Mouse (Mus musculus): Measurements from ENCODE around the gene Zfp9. TPM values are rescaled to one million over a fixed set of nuclear protein-coding genes. Genes with fewer than 3 reads are reported as not detected.
A peak's percentile ranks its signal among the peaks of the same experiment; 100 is the strongest.

Gene Zfp9
- 10 to 100 TPM; 16.7 to 19.2 TPM for total RNA-seq (2021)

GRCm38 (mm10) chr6:118478957-118479708 is at the start of gene Zfp9:
Gene Zfp9, minus strand, starts transcription at chr6:118479320.
- DNase-seq, result peak; percentile 82 to 86

GRCm38 (mm10) chr6:118520668-118521067 is 41.5 kb upstream of the Zfp9 start:
- DNase-seq, result no peak

DNA sequence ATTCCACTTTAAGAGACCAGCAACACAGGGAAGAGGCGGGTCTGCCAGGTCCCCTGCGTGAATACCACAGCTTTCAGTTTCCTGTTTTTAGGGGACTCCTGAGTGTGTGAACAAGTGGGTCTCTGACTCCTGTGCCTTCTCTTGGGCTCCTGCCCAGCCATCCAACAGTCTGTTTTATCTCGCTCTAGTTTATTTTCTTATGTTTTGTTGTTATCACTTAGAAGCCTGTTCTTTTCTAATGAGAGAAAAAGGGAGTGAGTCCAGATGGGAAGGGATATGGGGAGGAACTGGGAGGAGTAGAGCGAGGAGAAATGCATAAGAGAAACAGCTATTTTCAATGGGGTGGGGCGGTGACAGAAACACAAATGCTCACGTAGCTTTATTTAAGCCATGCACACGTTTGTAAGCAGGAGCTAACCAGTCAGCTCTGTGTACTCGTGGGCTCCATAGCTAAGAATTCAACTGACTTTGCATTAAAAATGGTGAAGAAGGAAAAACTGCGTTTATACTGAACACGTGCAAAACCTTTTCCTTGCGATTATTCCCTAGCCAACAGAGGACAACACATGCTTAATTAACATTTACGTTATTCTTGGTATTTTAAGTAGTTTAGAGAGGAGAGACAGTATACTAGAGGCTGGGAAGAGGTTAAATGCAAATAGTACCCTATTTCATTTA is 34.4 kb upstream of the Zfp9 start:
- DNase-seq, result no peak

GRCm38 (mm10) chr6:118499010-118499409 is 19.9 kb upstream of the Zfp9 start:
- no peak for DNase-seq

DNA sequence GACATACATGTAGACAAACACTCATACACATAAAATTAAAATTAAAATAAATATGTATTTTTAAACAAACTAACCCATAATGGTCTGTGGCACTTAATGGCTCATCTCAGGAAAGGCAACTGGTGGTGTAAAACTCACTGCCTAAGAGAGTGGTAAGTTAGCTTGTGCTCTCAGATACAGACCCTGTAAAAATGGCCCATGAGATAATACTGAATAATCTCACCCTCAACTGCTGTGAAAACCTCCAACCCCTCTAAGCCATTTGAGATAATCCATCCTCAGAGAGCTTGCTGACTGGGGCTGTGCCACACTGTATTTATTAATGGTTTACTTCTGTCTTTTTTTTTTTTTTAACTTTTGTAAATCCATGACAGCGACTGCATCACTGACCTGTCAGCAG is 3.0 kb upstream of the Zfp9 start:
- DNase-seq, result no peak

DNA sequence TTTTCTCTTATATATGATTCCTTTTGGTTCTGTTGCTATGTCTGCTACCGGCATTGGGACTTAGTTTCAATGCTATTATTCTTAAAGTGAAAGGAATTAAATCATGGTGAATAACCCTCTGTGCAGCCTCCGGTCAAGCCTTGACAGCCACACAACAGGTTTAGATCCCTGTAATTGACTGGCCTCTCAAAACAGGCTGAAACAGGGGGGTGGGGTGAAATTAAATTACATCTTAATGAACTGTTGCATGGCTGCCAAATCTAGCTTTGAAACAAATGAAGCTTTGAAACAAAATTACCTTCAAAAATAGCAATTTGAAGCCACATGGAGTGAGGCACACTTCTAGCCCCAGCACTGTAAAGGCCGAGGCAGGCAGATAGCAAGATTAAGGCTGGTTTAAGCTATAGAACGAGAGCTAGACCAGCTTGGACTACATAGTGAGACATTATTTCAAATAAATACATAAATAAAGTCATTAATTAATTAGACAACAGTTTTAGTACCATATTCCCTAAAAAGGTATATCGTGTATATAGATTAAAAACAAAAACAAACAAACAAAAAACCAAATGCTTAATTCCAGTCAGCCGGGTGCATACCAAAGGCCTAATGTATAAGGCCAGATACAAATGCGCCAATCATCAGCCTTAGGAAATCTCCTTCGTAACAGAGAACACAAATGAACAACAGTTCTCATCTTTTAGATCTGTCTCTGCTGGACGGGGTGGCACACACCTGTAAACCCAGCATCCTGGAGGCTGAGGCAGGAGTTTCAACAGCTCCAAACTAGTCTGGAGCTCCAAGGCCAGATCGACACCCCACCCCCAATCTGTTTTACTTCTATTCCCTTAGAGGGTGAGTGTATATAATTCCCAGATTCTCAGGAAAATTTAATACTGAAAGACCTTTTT is 990 bp downstream of the Zfp9 start:
- DNase-seq, result no peak

DNA sequence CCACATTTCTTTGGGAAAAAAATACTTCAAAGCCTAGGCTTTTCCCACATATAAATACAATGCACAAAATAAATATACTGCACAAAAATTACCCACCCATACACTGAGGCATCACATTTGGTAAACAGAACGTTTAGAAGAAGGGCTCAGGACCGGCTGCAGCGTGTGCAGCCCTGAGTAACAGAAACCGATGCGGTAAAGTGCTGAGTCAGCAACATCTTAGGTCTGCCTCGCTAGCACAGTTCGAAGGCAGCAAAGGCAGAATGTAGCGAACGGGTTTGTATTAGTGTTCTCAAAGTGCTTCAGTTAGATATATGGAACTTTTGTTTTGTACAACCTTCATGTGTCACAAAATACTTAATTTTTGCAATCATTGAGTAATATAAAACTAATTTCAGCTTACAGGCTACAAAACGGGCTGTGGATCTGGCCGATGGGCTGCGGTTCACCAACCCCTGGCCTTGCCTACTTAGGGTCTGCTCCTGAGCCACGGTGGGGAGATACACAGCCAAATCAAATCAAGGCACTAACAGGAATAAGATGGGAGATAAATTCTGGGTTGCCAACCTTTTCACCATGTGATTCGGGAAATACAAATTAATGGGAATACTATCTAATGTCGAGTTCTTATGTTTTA is 16.9 kb downstream of the Zfp9 start:
- DNase-seq, result no peak

DNA sequence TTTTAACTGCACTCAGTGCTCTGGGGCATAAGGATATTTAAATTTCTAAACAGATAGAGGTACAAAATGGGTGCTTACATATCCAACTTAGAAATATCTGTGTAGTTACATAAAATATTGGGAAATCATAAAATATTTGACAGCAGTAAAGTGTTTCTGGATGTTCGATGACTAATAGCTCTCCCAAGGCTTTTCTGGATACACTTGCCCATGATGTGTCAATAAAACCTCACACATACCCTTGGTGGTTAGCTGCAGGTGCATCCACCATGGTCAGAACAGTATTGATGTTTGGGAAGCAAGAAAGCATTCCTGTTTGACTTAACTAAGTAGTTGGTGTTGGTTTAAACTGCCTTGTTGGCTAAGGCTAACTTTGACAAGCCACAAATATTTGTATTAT is 21.4 kb downstream of the Zfp9 start:
- no peak for DNase-seq

DNA sequence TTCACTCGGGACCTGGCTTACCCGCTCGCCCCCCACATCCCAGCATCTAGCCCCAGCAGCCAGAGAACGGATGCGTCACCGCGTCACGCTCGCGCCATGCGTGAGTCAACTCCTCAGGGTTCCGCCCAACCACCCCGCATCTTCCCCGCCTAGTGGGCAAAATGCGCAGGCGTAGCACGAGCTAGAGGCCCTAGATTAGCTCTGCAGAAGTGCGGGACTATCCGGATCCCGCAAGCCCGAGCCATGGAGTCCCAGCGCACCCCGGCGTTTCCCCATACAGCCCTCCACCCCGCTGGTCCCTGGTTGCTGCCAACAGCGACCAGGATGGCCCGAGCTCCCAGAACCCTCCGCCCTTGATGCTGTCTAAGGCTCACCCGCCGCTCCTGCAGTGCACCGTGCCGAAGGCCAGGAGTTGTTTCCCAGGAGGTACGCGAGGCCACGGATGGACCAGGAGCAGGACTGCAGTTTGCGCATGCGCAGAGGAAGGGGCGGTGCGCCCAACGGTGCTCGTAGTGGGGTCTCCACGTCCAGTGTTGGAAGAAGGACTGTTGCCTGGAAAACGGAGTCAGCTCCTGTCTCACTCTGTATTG is 24.0 kb downstream of the Zfp9 start, which contains the start of gene Zfp248:
Gene Zfp248 (minus strand): TSS at position 487 of the 590 bp plus-strand sequence.
- DNase-seq, result peak; percentile 89 to 92

DNA sequence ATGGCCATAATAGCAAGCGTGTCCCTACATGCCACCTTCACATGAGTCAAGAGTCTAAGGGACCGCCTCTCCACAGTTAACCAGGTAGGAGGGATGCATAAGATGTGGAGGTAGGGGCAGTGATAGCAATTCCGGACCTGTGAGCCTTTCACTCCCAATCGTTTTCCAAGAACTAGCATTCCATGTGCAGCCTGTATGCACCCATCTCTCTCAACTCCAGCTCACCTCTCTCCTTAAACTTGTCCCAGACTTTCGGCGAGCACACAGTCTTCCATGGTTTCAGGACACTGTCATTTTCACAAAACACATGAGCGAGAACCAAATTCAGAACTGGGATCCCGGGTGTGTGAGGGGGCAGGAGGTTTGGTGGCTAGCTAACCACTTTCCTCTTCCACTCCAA is 24.7 kb downstream of the Zfp9 start:
- peak; percentile 10 for DNase-seq

DNA sequence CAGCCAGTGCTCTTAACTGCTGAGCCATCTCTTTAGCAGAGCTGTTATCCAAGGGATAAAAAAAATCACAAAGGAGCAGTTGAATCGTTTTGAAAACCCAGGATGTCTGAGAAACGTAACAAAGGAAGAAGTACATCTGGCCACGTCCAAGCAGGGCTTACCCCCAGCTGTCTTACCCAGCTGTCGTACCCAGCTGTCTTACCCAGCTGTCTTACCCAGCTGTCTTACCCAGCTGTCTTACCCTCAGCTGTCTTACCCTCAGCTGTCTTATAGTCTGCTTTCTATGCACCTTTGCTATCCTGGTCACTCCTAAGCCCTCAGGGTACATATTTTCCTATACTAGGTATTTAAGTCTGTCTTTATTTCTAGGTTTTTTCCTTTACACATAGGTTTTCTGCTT is 47.6 kb downstream of the Zfp9 start:
- no peak for DNase-seq

- no peak for DNase-seq
These were observed 52.5 kb downstream of the Zfp9 start for GRCm38 (mm10) chr6:118426666-118427065.

DNA sequence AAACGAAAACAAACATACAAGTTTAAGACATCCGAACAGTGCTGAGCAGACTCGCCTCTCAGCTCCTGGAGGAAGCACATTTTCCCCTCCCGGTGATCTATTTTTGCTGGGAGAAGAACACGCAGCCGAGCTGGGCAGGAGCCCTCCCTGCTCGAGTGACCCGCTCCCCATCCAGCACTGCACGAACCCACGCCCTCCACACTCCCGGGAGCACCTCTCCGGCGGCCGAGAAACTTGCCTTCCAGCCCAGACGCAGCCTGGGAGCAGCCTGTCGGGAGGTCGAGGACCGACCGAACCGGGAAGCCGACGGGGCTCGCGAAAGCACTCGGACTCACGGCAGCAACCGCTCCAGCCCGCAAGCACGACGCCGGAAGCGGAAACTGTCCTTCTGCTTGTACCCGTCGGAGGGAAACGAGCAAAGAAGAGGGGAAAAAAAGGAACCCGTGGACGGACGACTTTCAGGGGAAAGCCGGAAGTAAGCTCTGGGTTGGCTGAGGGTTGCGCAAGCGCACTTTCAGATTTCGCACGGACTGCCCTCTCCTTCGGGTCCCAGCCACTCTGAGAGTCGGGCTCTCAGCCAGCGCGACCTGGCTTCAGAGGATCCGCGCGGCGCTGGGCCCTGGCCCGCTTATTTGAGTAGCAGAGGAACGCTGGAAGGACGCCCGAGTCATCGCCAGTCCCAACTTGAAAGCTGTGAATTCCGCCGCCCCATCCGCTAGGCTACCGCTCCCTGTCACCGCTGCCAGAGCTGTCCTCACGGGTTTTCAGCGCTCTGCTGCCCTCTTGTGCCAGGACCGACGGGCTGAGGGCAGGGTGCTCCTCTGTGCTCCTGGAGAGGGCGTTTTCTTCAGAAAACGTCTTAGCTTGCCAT is 59.8 kb downstream of the Zfp9 start, which contains the start of gene Bms1:
Gene Bms1 (minus strand): TSS at position 425 of the 871 bp plus-strand sequence.
- DNase-seq, result peak; percentile 94 to 96

Small RNA genes within 50 kb of the gene (microRNA-seq; reads per million reads assigned to microRNA genes)
- 0 reads per million in 2 experiments for gene Gm25953

Other genes with a start within 250 kb of the Zfp9 start
- gene Bms1, start 59.8 kb downstream of the Zfp9 start, total RNA-seq (2021), result 10 to 100 TPM; 25.5 to 29.3 TPM
- gene Zfp248, start 23.8 kb downstream of the Zfp9 start, total RNA-seq (2021), result 10 to 100 TPM; 15.5 to 20.3 TPM
- gene Ankrd26, start 82.9 kb upstream of the Zfp9 start, total RNA-seq (2021), result 10 to 100 TPM in 1 of 2 experiments, 1 to 10 TPM in 1; 9.6 to 11.1 TPM